Mouse (Mus musculus) testis, adult 2 months (tissue): ENCODE data around the gene Pax7.

Experiments used
- CTCF ChIP-seq: fragments of 200-500 bp; IDR thresholded peaks from 2 replicates; pipeline ENCODE4 v1.5.1; 2012; ENCODE audit warnings: low read depth, mild to moderate bottlenecking, inconsistent platforms, low read length, moderate library complexity; ENCODE audit not compliant: control insufficient read depth, insufficient read depth, insufficient replicate concordance
- POLR2A ChIP-seq: fragments of 200-500 bp; IDR thresholded peaks from 2 replicates; pipeline ENCODE4 v1.6.1; 2012; ENCODE audit warnings: low read depth, mild to moderate bottlenecking, inconsistent platforms, low read length, moderate library complexity; ENCODE audit not compliant: control insufficient read depth

- TF ChIP-seq CTCF (no peak), POLR2A (no peak)
These were observed 26.0 kb downstream of the Pax7 start for GRCm38 (mm10) chr4:139807191-139807808.
